Mouse (Mus musculus): Measurements from ENCODE around the gene Btn1a1. TPM values are rescaled to one million over a fixed set of nuclear protein-coding genes. Genes with fewer than 3 reads are reported as not detected.

Btn1a1 gene
- total RNA-seq, 2 experiments from 2014 or later: not detected

- peak in 1 of 2 experiments; percentile 77 for DNase-seq (ENCODE audit: low spot score in 2 of 2)
These were observed 27.2 kb downstream of the Btn1a1 start for GRCm38 (mm10) chr13:23438521-23438920.

GRCm38 (mm10) chr13:23437908-23438307 lies 27.8 kb downstream of the Btn1a1 start:
- DNase-seq (ENCODE audit: low spot score in 2 of 2): peak; percentile 88 to 98

GRCm38 (mm10) chr13:23436861-23437822 lies 28.6 kb downstream of the Btn1a1 start:
- peak in 1 of 2 experiments; percentile 72 for DNase-seq (ENCODE audit: low spot score in 2 of 2)

GRCm38 (mm10) chr13:23436231-23436661 lies 29.5 kb downstream of the Btn1a1 start:
- peak in 1 of 2 experiments; percentile 82 for DNase-seq (ENCODE audit: low spot score in 2 of 2)

- no peak for DNase-seq (ENCODE audit: low spot score in 2 of 2)
These were observed 30.0 kb downstream of the Btn1a1 start for GRCm38 (mm10) chr13:23435676-23436075.

GRCm38 (mm10) chr13:23435241-23435640 lies 30.5 kb downstream of the Btn1a1 start:
- no peak for DNase-seq (ENCODE audit: low spot score in 2 of 2)

GRCm38 (mm10) chr13:23434426-23434825 lies 31.3 kb downstream of the Btn1a1 start:
- no peak for DNase-seq (ENCODE audit: low spot score in 2 of 2)

GRCm38 (mm10) chr13:23433801-23434200 lies 31.9 kb downstream of the Btn1a1 start:
- DNase-seq (ENCODE audit: low spot score in 2 of 2): no peak

GRCm38 (mm10) chr13:23433206-23433605 lies 32.5 kb downstream of the Btn1a1 start:
- DNase-seq (ENCODE audit: low spot score in 2 of 2): no peak

- DNase-seq (ENCODE audit: low spot score in 2 of 2): peak; percentile 92 to 98
These were observed 33.0 kb downstream of the Btn1a1 start for GRCm38 (mm10) chr13:23432562-23433201.

- peak; percentile 72 to 94 for DNase-seq (ENCODE audit: low spot score in 2 of 2)
These were observed 34.3 kb downstream of the Btn1a1 start for GRCm38 (mm10) chr13:23431351-23431771.

- peak; percentile 80 to 92 for DNase-seq (ENCODE audit: low spot score in 2 of 2)
These were observed 35.0 kb downstream of the Btn1a1 start for GRCm38 (mm10) chr13:23430734-23431133.

GRCm38 (mm10) chr13:23429771-23430380 lies 35.8 kb downstream of the Btn1a1 start:
- DNase-seq (ENCODE audit: low spot score in 2 of 2): no peak

GRCm38 (mm10) chr13:23428166-23428993 lies 37.3 kb downstream of the Btn1a1 start:
- DNase-seq (ENCODE audit: low spot score in 2 of 2): no peak

- no peak for DNase-seq (ENCODE audit: low spot score in 2 of 2)
These were observed 38.2 kb downstream of the Btn1a1 start for GRCm38 (mm10) chr13:23427401-23427910.

- DNase-seq (ENCODE audit: low spot score in 2 of 2): peak in 1 of 2 experiments; percentile 65
These were observed 38.8 kb downstream of the Btn1a1 start for GRCm38 (mm10) chr13:23426922-23427321.

GRCm38 (mm10) chr13:23426335-23426734 lies 39.4 kb downstream of the Btn1a1 start:
- DNase-seq (ENCODE audit: low spot score in 2 of 2): peak in 1 of 2 experiments; percentile 78

GRCm38 (mm10) chr13:23425505-23425904 lies 40.2 kb downstream of the Btn1a1 start:
- peak; percentile 44 to 87 for DNase-seq (ENCODE audit: low spot score in 2 of 2)

- DNase-seq (ENCODE audit: low spot score in 2 of 2): peak; percentile 71 to 93
These were observed 41.0 kb downstream of the Btn1a1 start for GRCm38 (mm10) chr13:23424494-23425325.

GRCm38 (mm10) chr13:23424052-23424380 lies 41.7 kb downstream of the Btn1a1 start:
- no peak for DNase-seq (ENCODE audit: low spot score in 2 of 2)
